Mouse (Mus musculus): Measurements from ENCODE around the gene Auts2. TPM values are rescaled to one million over a fixed set of nuclear protein-coding genes. Genes with fewer than 3 reads are reported as not detected.
A peak's percentile ranks its signal among the peaks of the same experiment; 100 is the strongest.

The Auts2 gene
- polyA plus RNA-seq, 1 experiment from 2014 or later: 70.3 TPM

- H3K36me3 ChIP-seq (ENCODE audit: control insufficient read depth, insufficient read depth, low read length): no peaks in the 10 kb centered on the region
- no peak overlapping the region for H3K9ac ChIP-seq (ENCODE audit: low read depth, low read length)
- no peak overlapping the region for H3K4me2 ChIP-seq (replicated peaks; ENCODE audit: low read depth, low read length)
- WGBS: 84% methylated on average over 10 of the region's 10 CpGs
- H3K27ac ChIP-seq (ENCODE audit: low read depth, low read length): no peak overlapping the region
- no peak for ATAC-seq (ENCODE audit: low FRiP score)
- no peaks in the 10 kb centered on the region; the same call in 1 of the 2 replicates for H3K4me1 ChIP-seq (replicated peaks; ENCODE audit: control insufficient read depth, insufficient read depth, low read length)
- no peaks in the 10 kb centered on the region for H3K27me3 ChIP-seq (ENCODE audit: control insufficient read depth, insufficient read depth, low read length)
- DNase-seq (ENCODE audit: low spot score): no peak
- no peaks in the 10 kb centered on the region for H3K9me3 ChIP-seq (ENCODE audit: control insufficient read depth, low read length)
- H3K4me3 ChIP-seq (ENCODE audit: low read depth, low read length): no peak overlapping the region
Measured at GRCm38 (mm10) chr5:131839023-131839422, 704.1 kb downstream of the Auts2 start.

GRCm38 (mm10) chr5:131838064-131838463, 705.1 kb downstream of the Auts2 start:
- H3K36me3 ChIP-seq (ENCODE audit: control insufficient read depth, insufficient read depth, low read length): no peaks in the 10 kb centered on the region
- H3K27ac ChIP-seq (ENCODE audit: low read depth, low read length): no peak overlapping the region
- no peak overlapping the region for H3K4me3 ChIP-seq (ENCODE audit: low read depth, low read length)
- no peaks in the 10 kb centered on the region for H3K9me3 ChIP-seq (ENCODE audit: control insufficient read depth, low read length)
- 68% methylated on average over 6 of the region's 6 CpGs for WGBS
- H3K27me3 ChIP-seq (ENCODE audit: control insufficient read depth, insufficient read depth, low read length): no peaks in the 10 kb centered on the region
- DNase-seq (ENCODE audit: low spot score) (no peak), ATAC-seq (ENCODE audit: low FRiP score) (no peak)
- no peak overlapping the region for H3K9ac ChIP-seq (ENCODE audit: low read depth, low read length)
- no peak overlapping the region for H3K4me2 ChIP-seq (replicated peaks; ENCODE audit: low read depth, low read length)
- H3K4me1 ChIP-seq (replicated peaks; ENCODE audit: control insufficient read depth, insufficient read depth, low read length): 0 out of 2 replicates have a peak, but pooled peaks cover 5% of the 10 kb centered on the region

- DNase-seq (ENCODE audit: low spot score) (no peak), ATAC-seq (ENCODE audit: low FRiP score) (no peak)
- Histone ChIP-seq H3K4me2 (replicated peaks; ENCODE audit: low read depth, low read length) (no peak overlapping the region), H3K36me3 (ENCODE audit: control insufficient read depth, insufficient read depth, low read length) (no peaks in the 10 kb centered on the region), H3K9ac (ENCODE audit: low read depth, low read length) (no peak overlapping the region), H3K9me3 (ENCODE audit: control insufficient read depth, low read length) (no peaks in the 10 kb centered on the region), H3K4me3 (ENCODE audit: low read depth, low read length) (no peak overlapping the region), H3K27ac (ENCODE audit: low read depth, low read length) (no peak overlapping the region), H3K4me1 (replicated peaks; ENCODE audit: control insufficient read depth, insufficient read depth, low read length) (0 out of 2 replicates have a peak, but pooled peaks cover 5% of the 10 kb centered on the region), H3K27me3 (ENCODE audit: control insufficient read depth, insufficient read depth, low read length) (no peaks in the 10 kb centered on the region)
- 69% methylated on average over 6 of the region's 6 CpGs for WGBS
Measured at GRCm38 (mm10) chr5:131836014-131836735, 707.0 kb downstream of the Auts2 start.

GRCm38 (mm10) chr5:131832891-131833876, 710.0 kb downstream of the Auts2 start:
- Histone ChIP-seq H3K9me3 (ENCODE audit: control insufficient read depth, low read length) (no peaks in the 10 kb centered on the region), H3K27me3 (ENCODE audit: control insufficient read depth, insufficient read depth, low read length) (no peaks in the 10 kb centered on the region), H3K4me2 (replicated peaks; ENCODE audit: low read depth, low read length) (no peak overlapping the region; the same call in 1 of the 2 replicates), H3K27ac (ENCODE audit: low read depth, low read length) (peak overlapping the region; percentile 79), H3K36me3 (ENCODE audit: control insufficient read depth, insufficient read depth, low read length) (no peaks in the 10 kb centered on the region), H3K4me1 (replicated peaks; ENCODE audit: control insufficient read depth, insufficient read depth, low read length) (0 out of 2 replicates have a peak, but pooled peaks cover 5% of the 10 kb centered on the region), H3K4me3 (ENCODE audit: low read depth, low read length) (no peak overlapping the region), H3K9ac (ENCODE audit: low read depth, low read length) (no peak overlapping the region)
- WGBS: 23% methylated on average over 19 of the region's 19 CpGs
- DNase-seq (ENCODE audit: low spot score) (peak; percentile 77), ATAC-seq (ENCODE audit: low FRiP score) (peak; percentile 84)

- Histone ChIP-seq H3K9ac (ENCODE audit: low read depth, low read length) (no peak overlapping the region), H3K4me1 (replicated peaks; ENCODE audit: control insufficient read depth, insufficient read depth, low read length) (peaks cover 8% of the 10 kb centered on the region; the same call in 1 of the 2 replicates), H3K9me3 (ENCODE audit: control insufficient read depth, low read length) (no peaks in the 10 kb centered on the region), H3K27me3 (ENCODE audit: control insufficient read depth, insufficient read depth, low read length) (no peaks in the 10 kb centered on the region), H3K36me3 (ENCODE audit: control insufficient read depth, insufficient read depth, low read length) (no peaks in the 10 kb centered on the region), H3K27ac (ENCODE audit: low read depth, low read length) (no peak overlapping the region), H3K4me2 (replicated peaks; ENCODE audit: low read depth, low read length) (no peak overlapping the region), H3K4me3 (ENCODE audit: low read depth, low read length) (no peak overlapping the region)
- no peak for DNase-seq (ENCODE audit: low spot score)
- WGBS: 88% methylated on average over 6 of the region's 6 CpGs
- no peak for ATAC-seq (ENCODE audit: low FRiP score)
Measured at GRCm38 (mm10) chr5:131830111-131830510, 713.0 kb downstream of the Auts2 start.

- ATAC-seq (ENCODE audit: low FRiP score) (no peak), DNase-seq (ENCODE audit: low spot score) (no peak)
- Histone ChIP-seq H3K4me1 (replicated peaks; ENCODE audit: control insufficient read depth, insufficient read depth, low read length) (peaks cover 13% of the 10 kb centered on the region; the same call in 1 of the 2 replicates), H3K27me3 (ENCODE audit: control insufficient read depth, insufficient read depth, low read length) (no peaks in the 10 kb centered on the region), H3K9me3 (ENCODE audit: control insufficient read depth, low read length) (no peaks in the 10 kb centered on the region), H3K9ac (ENCODE audit: low read depth, low read length) (no peak overlapping the region), H3K4me2 (replicated peaks; ENCODE audit: low read depth, low read length) (no peak overlapping the region), H3K4me3 (ENCODE audit: low read depth, low read length) (no peak overlapping the region), H3K27ac (ENCODE audit: low read depth, low read length) (no peak overlapping the region), H3K36me3 (ENCODE audit: control insufficient read depth, insufficient read depth, low read length) (no peaks in the 10 kb centered on the region)
- 50% methylated on average over 3 of the region's 3 CpGs for WGBS
Measured at GRCm38 (mm10) chr5:131829248-131829647, 713.9 kb downstream of the Auts2 start.

GRCm38 (mm10) chr5:131828607-131829006, 714.5 kb downstream of the Auts2 start:
- no peak for DNase-seq (ENCODE audit: low spot score)
- Histone ChIP-seq H3K9me3 (ENCODE audit: control insufficient read depth, low read length) (no peaks in the 10 kb centered on the region), H3K27me3 (ENCODE audit: control insufficient read depth, insufficient read depth, low read length) (no peaks in the 10 kb centered on the region), H3K27ac (ENCODE audit: low read depth, low read length) (no peak overlapping the region), H3K36me3 (ENCODE audit: control insufficient read depth, insufficient read depth, low read length) (no peaks in the 10 kb centered on the region), H3K9ac (ENCODE audit: low read depth, low read length) (no peak overlapping the region), H3K4me3 (ENCODE audit: low read depth, low read length) (no peak overlapping the region), H3K4me2 (replicated peaks; ENCODE audit: low read depth, low read length) (no peak overlapping the region), H3K4me1 (replicated peaks; ENCODE audit: control insufficient read depth, insufficient read depth, low read length) (peaks cover 14% of the 10 kb centered on the region; the same call in 1 of the 2 replicates)
- no peak for ATAC-seq (ENCODE audit: low FRiP score)
- 76% methylated on average over 2 of the region's 2 CpGs for WGBS

GRCm38 (mm10) chr5:131826362-131827261, 716.5 kb downstream of the Auts2 start:
- H3K4me2 ChIP-seq (replicated peaks; ENCODE audit: low read depth, low read length): no peak overlapping the region
- H3K9ac ChIP-seq (ENCODE audit: low read depth, low read length): no peak overlapping the region
- H3K9me3 ChIP-seq (ENCODE audit: control insufficient read depth, low read length): no peaks in the 10 kb centered on the region
- H3K36me3 ChIP-seq (ENCODE audit: control insufficient read depth, insufficient read depth, low read length): no peaks in the 10 kb centered on the region
- 90% methylated on average over 8 of the region's 8 CpGs for WGBS
- H3K27ac ChIP-seq (ENCODE audit: low read depth, low read length): no peak overlapping the region
- H3K4me3 ChIP-seq (ENCODE audit: low read depth, low read length): no peak overlapping the region
- DNase-seq (ENCODE audit: low spot score): no peak
- no peak for ATAC-seq (ENCODE audit: low FRiP score)
- peaks cover 10% of the 10 kb centered on the region; the same call in 1 of the 2 replicates for H3K4me1 ChIP-seq (replicated peaks; ENCODE audit: control insufficient read depth, insufficient read depth, low read length)
- no peaks in the 10 kb centered on the region for H3K27me3 ChIP-seq (ENCODE audit: control insufficient read depth, insufficient read depth, low read length)

All from hindbrain, embryonic 11.5 days (tissue).